Mouse (Mus musculus) adipose tissue, adult 10 weeks (tissue): ENCODE measurements around the gene Olfr1094. TPM values are rescaled to one million over a fixed set of nuclear protein-coding genes. Genes with fewer than 3 reads are reported as not detected.

Experiments
- polyA plus RNA-seq: library from polyadenylated mRNA; stranded (reverse); fragments of 350-450 nt; fragmentation: Illumina TruSeq; extraction: RNeasy Lipid Tissue Mini Kit (QIAGEN cat#74804); gene quantifications from one replicate; pipeline ENCODE4 v1.2.3, GENCODE M21; 2014; ENCODE audit warnings: low read depth, low replicate concordance

Olfr1094 gene
- polyA plus RNA-seq, result not detected

GRCm38 (mm10) chr2:86824363-86824762 is at the start of gene Olfr1094:
Gene Olfr1094 (plus strand): TSS chr2:86824663.

GRCm38 (mm10) chr2:86782179-86782578 is 42.3 kb upstream of the Olfr1094 start, which contains the start of gene Olfr1093:
Gene Olfr1093 (plus strand): TSS chr2:86782479.

GRCm38 (mm10) chr2:86809918-86810317 is 14.5 kb upstream of the Olfr1094 start, which contains the start of gene Olfr141:
Gene Olfr141 (minus strand): TSS chr2:86810018.

GRCm38 (mm10) chr2:86851596-86851995 is 27.1 kb downstream of the Olfr1094 start, which contains the start of gene Olfr1095:
Gene Olfr1095 (minus strand): TSS chr2:86851696.

GRCm38 (mm10) chr2:86874702-86875101 is 50.2 kb downstream of the Olfr1094 start, which contains the start of gene Gm13723:
Gene Gm13723 (minus strand): TSS chr2:86874802.

Other genes starting within 250 kb of the Olfr1094 start
- gene Olfr1082, start 225.7 kb upstream of the Olfr1094 start, polyA plus RNA-seq, result not detected
- not detected for gene Olfr1084, start 184.9 kb upstream of the Olfr1094 start, polyA plus RNA-seq
- not detected for gene Olfr1085, start 162.6 kb upstream of the Olfr1094 start, polyA plus RNA-seq
- gene Olfr1086, start 144.6 kb upstream of the Olfr1094 start, polyA plus RNA-seq, result not detected
- not detected for gene Olfr1087, start 126.3 kb upstream of the Olfr1094 start, polyA plus RNA-seq
- not detected for gene Olfr1089, start 91.0 kb upstream of the Olfr1094 start, polyA plus RNA-seq
- gene Olfr1090, start 65.7 kb upstream of the Olfr1094 start, polyA plus RNA-seq, result not detected
- not detected for gene Olfr1093, start 42.2 kb upstream of the Olfr1094 start, polyA plus RNA-seq
- gene Olfr141, start 14.6 kb upstream of the Olfr1094 start, polyA plus RNA-seq, result not detected
- not detected for gene Olfr1095, start 27.0 kb downstream of the Olfr1094 start, polyA plus RNA-seq
- not detected for gene Gm13723, start 50.1 kb downstream of the Olfr1094 start, polyA plus RNA-seq
- gene Olfr1097, start 67.6 kb downstream of the Olfr1094 start, polyA plus RNA-seq, result not detected
- gene Olfr1098, start 99.9 kb downstream of the Olfr1094 start, polyA plus RNA-seq, result not detected
- not detected for gene Olfr1099, start 136.0 kb downstream of the Olfr1094 start, polyA plus RNA-seq
- not detected for gene Olfr1100, start 155.3 kb downstream of the Olfr1094 start, polyA plus RNA-seq
- gene Olfr1101, start 166.6 kb downstream of the Olfr1094 start, polyA plus RNA-seq, result not detected
- gene Olfr1102, start 173.7 kb downstream of the Olfr1094 start, polyA plus RNA-seq, result not detected
- gene Olfr1104, start 202.4 kb downstream of the Olfr1094 start, polyA plus RNA-seq, result not detected
- gene Olfr1105, start 211.9 kb downstream of the Olfr1094 start, polyA plus RNA-seq, result not detected
- not detected for gene Olfr1106, start 227.6 kb downstream of the Olfr1094 start, polyA plus RNA-seq